Mouse (Mus musculus) midbrain, embryonic 10.5 days (tissue): ENCODE measurements around the gene Cep250. TPM values are rescaled to one million over a fixed set of nuclear protein-coding genes. Genes with fewer than 3 reads are reported as not detected.

ENCODE experiments used
- DNase-seq: peaks from one replicate; pipeline ENCODE4 v3.0.0-alpha.2; 2017; ENCODE audit warnings: low spot score
- H3K27ac ChIP-seq: fragments of 300-500 bp; sonication (generic); replicated peaks from 2 replicates; pipeline ENCODE4 v1.5.1; 2016; ENCODE audit warnings: mild to moderate bottlenecking
- H3K27me3 ChIP-seq: fragments of 300-500 bp; sonication (generic); 2 replicates; pipeline ENCODE4 v1.6.1; 2016; ENCODE audit warnings: low read depth, mild to moderate bottlenecking; ENCODE audit not compliant: poor library complexity, severe bottlenecking
- H3K36me3 ChIP-seq: fragments of 300-500 bp; sonication (generic); 2 replicates; pipeline ENCODE4 v1.6.1; 2016; ENCODE audit warnings: mild to moderate bottlenecking, moderate library complexity
- H3K4me1 ChIP-seq: fragments of 300-500 bp; sonication (generic); 2 replicates; pipeline ENCODE4 v1.6.1; 2016
- H3K4me3 ChIP-seq: fragments of 300-500 bp; sonication (generic); 2 replicates; pipeline ENCODE4 v1.5.1; 2016; ENCODE audit warnings: mild to moderate bottlenecking, moderate library complexity
- H3K9me3 ChIP-seq: fragments of 300-500 bp; sonication (generic); replicated peaks from 2 replicates; pipeline ENCODE4 v1.6.1; 2016; ENCODE audit warnings: mild to moderate bottlenecking
- WGBS: fragments of 180-500 bp; shearing (Covaris S2); methylation state at CpG from one replicate; pipeline ENCODE4 v1.1.7; 2016; 5-methylcytosine and 5-hydroxymethylcytosine counted together
- polyA plus RNA-seq: library from polyadenylated mRNA; unstranded; fragments of >200 nt; fragmentation: Nextera tagmentation; extraction: Ambion mirVana; gene quantifications from 2 replicates; pipeline ENCODE4 v1.2.1, GENCODE M21; 2016

Cep250 gene
- polyA plus RNA-seq, 1 experiment from 2014 or later = 24.3 TPM

DNA sequence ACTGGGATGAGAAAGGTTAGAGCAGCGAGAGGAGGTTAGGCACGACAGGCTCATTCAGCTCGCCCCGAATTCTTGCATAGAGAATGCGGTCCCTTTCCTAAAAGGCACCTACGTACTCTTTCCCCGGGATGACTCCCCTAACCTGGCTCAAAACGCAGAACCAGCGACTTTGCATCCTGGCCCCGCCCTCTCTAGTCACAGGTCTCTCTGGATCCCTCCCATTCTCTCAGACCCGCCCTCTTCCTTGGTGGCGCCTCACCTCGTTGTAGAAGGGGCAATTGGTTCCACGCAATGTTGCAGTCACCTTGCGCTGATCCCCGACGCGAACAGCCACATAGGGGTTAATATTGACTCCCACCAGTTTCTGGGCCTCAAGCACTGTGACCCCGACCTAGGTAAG, 91.7 kb downstream of the Cep250 start:
- 6% methylated on average over 19 of the region's 19 CpGs for WGBS
- no peaks in the 10 kb centered on the region for H3K9me3 ChIP-seq
- H3K27me3 ChIP-seq = peaks cover 27% of the 10 kb centered on the region
- DNase-seq = no peak
- no peaks in the 10 kb centered on the region for H3K36me3 ChIP-seq
- H3K27ac ChIP-seq = no peak overlapping the region
- H3K4me1 ChIP-seq = no peaks in the 10 kb centered on the region
- no peak overlapping the region for H3K4me3 ChIP-seq

Other genes starting within 250 kb of the Cep250 start
- 34.0 and 34.4 TPM in 2 replicates for gene Edem2, start 227.0 kb upstream of the Cep250 start, polyA plus RNA-seq
- gene Gm17581, start 220.6 kb upstream of the Cep250 start, polyA plus RNA-seq = not detected in 2 replicates
- 1.3 and 1.9 TPM in 2 replicates for gene Procr, start 205.3 kb upstream of the Cep250 start, polyA plus RNA-seq
- gene Mmp24, start 181.1 kb upstream of the Cep250 start, polyA plus RNA-seq = 0.49 and 1.5 TPM in 2 replicates
- 6.8 and 10.5 TPM in 2 replicates for gene BC029722, start 137.0 kb upstream of the Cep250 start, polyA plus RNA-seq
- gene Eif6, start 129.5 kb upstream of the Cep250 start, polyA plus RNA-seq = 227 and 257 TPM in 2 replicates
- 0.16 and 0.50 TPM in 2 replicates for gene Fam83c, start 121.6 kb upstream of the Cep250 start, polyA plus RNA-seq
- gene Uqcc1, start 26.1 kb upstream of the Cep250 start, polyA plus RNA-seq = 81.9 and 86.3 TPM in 2 replicates
- 0.10 TPM in 1 of 2 replicates, not detected in the other for gene Gm15557, start 15.7 kb upstream of the Cep250 start, polyA plus RNA-seq
- 0.07 TPM in 2 replicates for gene Gdf5, start 11.1 kb upstream of the Cep250 start, polyA plus RNA-seq
- gene 6430550D23Rik, start 51.5 kb downstream of the Cep250 start, polyA plus RNA-seq = 1.2 and 2.3 TPM in 2 replicates
- gene Ergic3, start 51.6 kb downstream of the Cep250 start, polyA plus RNA-seq = 211 and 239 TPM in 2 replicates
- 0.04 and 0.16 TPM in 2 replicates for gene Fer1l4, start 96.5 kb downstream of the Cep250 start, polyA plus RNA-seq
- 6.1 and 6.5 TPM in 2 replicates for gene Spag4, start 108.7 kb downstream of the Cep250 start, polyA plus RNA-seq
- 58.9 and 67.0 TPM in 2 replicates for gene Cpne1, start 155.5 kb downstream of the Cep250 start, polyA plus RNA-seq
- 43.9 and 47.2 TPM in 2 replicates for gene Rbm12, start 155.5 kb downstream of the Cep250 start, polyA plus RNA-seq
- 19.1 and 27.3 TPM in 2 replicates for gene Gm28036, start 170.6 kb downstream of the Cep250 start, polyA plus RNA-seq
- 426 and 441 TPM in 2 replicates for gene Romo1, start 187.6 kb downstream of the Cep250 start, polyA plus RNA-seq
- gene Nfs1, start 187.7 kb downstream of the Cep250 start, polyA plus RNA-seq = 46.0 and 46.7 TPM in 2 replicates
- gene Rbm39, start 223.8 kb downstream of the Cep250 start, polyA plus RNA-seq = 584 and 587 TPM in 2 replicates
- 75.5 and 82.8 TPM in 2 replicates for gene Phf20, start 240.0 kb downstream of the Cep250 start, polyA plus RNA-seq